In the genomic region with DNA sequence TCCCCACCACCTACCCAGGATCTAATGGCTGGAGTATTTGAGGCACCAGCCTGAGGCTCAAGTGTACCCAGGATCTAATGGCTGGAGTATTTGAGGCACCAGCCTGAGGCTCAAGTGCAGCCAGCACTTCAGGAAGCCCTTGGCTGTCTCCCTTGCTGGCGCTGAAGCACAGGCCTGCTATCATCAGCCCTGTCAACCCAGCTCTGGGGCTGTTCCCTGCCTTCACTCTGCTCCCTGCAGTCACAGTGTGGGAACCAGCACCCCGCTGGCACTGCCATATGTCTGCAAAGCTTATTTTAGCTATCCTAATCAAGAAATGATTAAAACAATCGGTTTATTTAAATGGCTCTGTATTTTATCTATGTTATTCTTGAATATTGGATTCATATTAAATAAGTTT, we compare ENCODE assay signal across 17 mouse cellular contexts.
DNase-seq lines count a peak whose midpoint lies in the region; ATAC-seq and TF ChIP-seq lines count a peak whose summit lies in the region.
"Had no signal": no experiment of that assay in that cellular context is flagged by ENCODE, and none has a peak within 500 bp of the region (broad histone marks: within the 10 kb centered on the region; RNA-seq: fewer than 3 reads in every experiment).

No protein-coding gene starts in this region.

- no peak for TF ChIP-seq EP300 in heart, postnatal 0 days (IDR thresholded peaks at IDR 0.05; ENCODE audit: low read depth)

- peak; percentile 31 for DNase-seq in heart, postnatal 0 days (ENCODE audit: low spot score)
- DNase-seq in heart, postnatal 14 days: no peak
- DNase-seq in brain, embryonic 14.5 days (ENCODE audit: low read depth): peak; percentile 59
- peak; percentile 84 for DNase-seq in cerebellum, adult 11 months
- DNase-seq in cerebellum, postnatal 36 days: peak; percentile 91
- no peak for DNase-seq in right cerebral cortex, adult 18-20 months
- no peak for DNase-seq in urinary bladder, postnatal 14 days (ENCODE audit: low spot score)
- DNase-seq: adrenal gland, postnatal 36 days; gastrocnemius, postnatal 25 days; kidney, adult 18-20 months; lung, postnatal 10 days had no signal

- WGBS in heart, postnatal 0 days: 13% methylated on average over 3 of the region's 3 CpGs

- H3K4me2 ChIP-seq in heart, postnatal 0 days (ENCODE audit: low read depth, low read length): no peak overlapping the region
- H3K4me2 ChIP-seq: embryonic facial prominence, embryonic 12.5 days had no signal

- no peaks in the 10 kb centered on the region for H3K36me3 ChIP-seq in heart, postnatal 0 days (replicated peaks; ENCODE audit: control insufficient read depth, insufficient read depth, low read length)
- H3K36me3 ChIP-seq: embryonic facial prominence, embryonic 12.5 days; forebrain, embryonic 10.5 days; hindbrain, embryonic 10.5 days; limb, embryonic 10.5 days had no signal

- no peaks in the 10 kb centered on the region for H3K27me3 ChIP-seq in heart, postnatal 0 days (ENCODE audit: control insufficient read depth, insufficient read depth, low read length)
- H3K27me3 ChIP-seq: embryonic facial prominence, embryonic 12.5 days had no signal

- no peaks in the 10 kb centered on the region for H3K9me3 ChIP-seq in heart, postnatal 0 days (replicated peaks; ENCODE audit: control insufficient read depth, low read length)
- H3K9me3 ChIP-seq: embryonic facial prominence, embryonic 12.5 days; forebrain, embryonic 10.5 days; hindbrain, embryonic 10.5 days; limb, embryonic 10.5 days had no signal

- intact Hi-C loops in heart, postnatal 14 days (cut with DNase I): no loop called here

- peak; percentile 73 for ATAC-seq in heart, postnatal 0 days (ENCODE audit: insufficient read depth, low read depth)
- ATAC-seq: activated CD4-positive, CD25-positive, alpha-beta regulatory T cell, adult 4 months had no signal

- no peak for TF ChIP-seq POLR2A in brain, embryonic 14.5 days (IDR thresholded peaks at IDR 0.05; ENCODE audit: borderline replicate concordance, extremely low read depth, insufficient read depth, insufficient read length, poor library complexity, severe bottlenecking)

- no peak overlapping the region for H3K27ac ChIP-seq in heart, postnatal 0 days (ENCODE audit: low read depth)
- H3K27ac ChIP-seq: embryonic facial prominence, embryonic 12.5 days; forebrain, embryonic 10.5 days; hindbrain, embryonic 10.5 days; limb, embryonic 10.5 days; liver, embryonic 14.5 days had no signal

- no peak overlapping the region for H3K4me3 ChIP-seq in heart, postnatal 0 days (ENCODE audit: low read depth, low read length)
- H3K4me3 ChIP-seq: embryonic facial prominence, embryonic 12.5 days; forebrain, embryonic 10.5 days; hindbrain, embryonic 10.5 days; limb, embryonic 10.5 days had no signal

- H3K9ac ChIP-seq in heart, postnatal 0 days (replicated peaks; ENCODE audit: low read depth, low read length): no peak overlapping the region
- H3K9ac ChIP-seq: embryonic facial prominence, embryonic 12.5 days; liver, embryonic 14.5 days had no signal

- no peak for TF ChIP-seq CTCF in heart, postnatal 0 days (IDR thresholded peaks at IDR 0.05; ENCODE audit: low read depth)
- TF ChIP-seq CTCF in brain, embryonic 14.5 days (IDR thresholded peaks at IDR 0.05; ENCODE audit: borderline replicate concordance, extremely low read depth, insufficient read depth, insufficient read length): no peak

- H3K4me1 ChIP-seq in heart, postnatal 0 days (ENCODE audit: control insufficient read depth, insufficient read depth): peaks cover 2% of the 10 kb centered on the region; the same call in 1 of the 2 replicates

Comparison
In these comparisons a context has a peak if more than half of its experiments do, and no peak if none do; other contexts are left out.
1. DNase-seq: peak in heart, postnatal 0 days (single experiment), brain, embryonic 14.5 days (single experiment), cerebellum, adult 11 months (single experiment) and cerebellum, postnatal 36 days (2 of 2); none in heart, postnatal 14 days (0 of 2), right cerebral cortex, adult 18-20 months (single experiment) and urinary bladder, postnatal 14 days (single experiment).